Mouse (Mus musculus) spleen, adult 18-20 months (tissue): ENCODE measurements around the gene Sox30.
A peak's percentile ranks its signal among the peaks of the same experiment; 100 is the strongest.

ENCODE experiments used
- DNase-seq, 2 experiments: peaks; one replicate each; pipeline ENCODE4 v3.0.0; 2022; ENCODE audit warnings: mixed read lengths in 2 of 2

Gene Sox30

DNA sequence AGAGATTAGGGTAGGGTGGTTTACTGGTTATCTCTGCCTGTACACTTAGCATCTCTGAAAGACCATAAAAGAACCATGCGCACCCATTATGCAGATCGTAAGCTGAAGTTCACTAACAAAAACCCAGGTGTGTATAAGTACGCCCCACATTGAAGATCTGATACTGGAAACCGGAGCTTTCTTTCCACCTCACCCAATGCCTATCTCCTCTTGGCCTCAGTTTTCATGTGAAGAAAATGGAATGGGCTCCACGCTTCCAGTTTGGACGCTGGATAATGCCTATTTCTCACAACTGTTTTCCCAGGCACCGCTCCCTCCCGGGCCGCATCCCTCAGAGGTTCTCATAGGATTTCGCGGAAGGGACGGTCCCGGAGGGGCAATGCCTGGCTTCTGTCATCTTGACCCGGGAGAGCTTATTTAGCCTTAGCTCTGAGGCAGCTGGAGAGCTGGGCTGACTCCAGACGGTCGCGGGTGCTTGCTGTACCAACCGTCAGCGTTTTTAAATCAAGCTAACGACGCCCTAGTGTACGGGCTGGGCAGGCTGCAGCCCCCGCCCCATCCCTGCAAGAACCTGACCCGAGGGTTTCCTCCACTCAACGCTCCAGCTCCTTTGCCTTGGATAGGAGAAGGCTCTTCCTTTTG lies 76.8 kb downstream of the Sox30 start:
- DNase-seq, result peak in 1 of 2 experiments; percentile 15

DNA sequence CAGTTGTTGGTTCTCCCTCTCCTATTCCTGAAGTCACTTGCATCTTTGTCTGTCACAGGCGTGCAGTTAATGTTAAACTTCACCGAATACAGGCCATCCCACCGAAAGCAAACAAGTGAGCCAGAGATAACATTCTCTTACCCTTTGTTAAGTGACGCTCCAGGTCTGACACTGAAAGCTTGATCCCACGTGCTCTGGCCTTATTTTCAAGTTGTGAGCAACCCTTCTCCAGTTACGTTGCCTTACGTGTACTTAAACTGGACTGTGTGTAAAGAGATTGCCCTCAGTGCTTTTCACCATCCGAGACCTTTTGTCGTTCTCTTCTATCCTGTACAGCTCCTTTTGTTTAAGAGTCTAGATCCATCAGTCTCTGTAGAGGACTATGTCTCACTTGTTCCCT lies 77.9 kb downstream of the Sox30 start:
- no peak for DNase-seq

DNA sequence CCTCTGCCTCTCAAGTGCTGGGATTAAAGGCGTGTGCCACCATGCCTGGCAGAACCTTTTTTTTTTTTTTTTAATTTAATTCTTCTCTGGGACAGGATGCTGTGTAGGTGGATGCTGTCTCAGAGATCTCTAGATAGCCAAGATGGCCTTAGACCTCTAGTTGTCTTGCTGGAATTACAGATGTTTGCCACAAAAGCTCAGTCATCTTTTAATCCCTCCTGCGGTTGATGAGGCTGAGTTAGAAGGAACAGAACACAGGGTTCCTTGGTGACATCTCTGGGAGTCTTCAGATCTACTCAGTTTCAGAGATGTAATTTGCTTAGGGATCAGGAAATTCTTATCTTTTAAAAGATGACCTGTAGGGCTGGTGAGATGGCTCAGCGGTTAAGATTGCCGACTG lies 78.8 kb downstream of the Sox30 start:
- DNase-seq, result no peak

DNA sequence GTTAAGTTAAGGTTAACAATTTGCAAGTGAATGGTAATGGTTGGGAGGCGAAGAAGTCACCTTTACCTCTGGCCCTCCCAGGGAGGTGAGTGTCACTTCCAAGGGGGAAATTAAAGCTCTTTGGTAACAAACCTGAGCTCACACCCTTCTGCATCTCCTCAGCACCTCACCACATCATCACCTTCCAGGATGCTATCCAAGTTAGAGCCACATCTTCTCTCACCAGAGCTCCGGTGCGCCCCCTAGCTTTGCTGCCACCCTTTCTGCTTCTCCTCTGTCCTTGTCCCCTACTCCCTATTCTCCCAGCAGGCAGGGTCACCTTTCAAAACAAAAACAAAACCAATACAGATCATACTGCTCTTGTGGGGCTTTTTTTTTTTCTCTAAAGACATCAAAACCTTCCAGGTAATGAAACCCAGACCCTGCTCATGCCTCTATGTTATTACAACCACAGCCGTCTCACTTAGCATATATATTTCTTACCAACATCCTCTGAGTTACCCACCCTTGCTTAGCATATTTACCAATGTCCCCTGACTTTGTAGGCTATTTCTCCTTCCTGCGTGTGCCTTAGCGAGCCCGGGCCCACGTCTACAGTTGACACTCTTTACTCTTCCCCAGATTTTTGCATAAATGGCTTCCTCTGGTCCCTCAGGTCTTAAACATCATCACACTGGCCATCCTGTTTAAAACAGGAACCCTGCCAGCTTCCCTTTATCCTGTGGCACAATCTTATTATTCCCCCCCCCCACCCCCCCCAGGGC lies 80.0 kb downstream of the Sox30 start:
- DNase-seq, result peak in 1 of 2 experiments; percentile 65

DNA sequence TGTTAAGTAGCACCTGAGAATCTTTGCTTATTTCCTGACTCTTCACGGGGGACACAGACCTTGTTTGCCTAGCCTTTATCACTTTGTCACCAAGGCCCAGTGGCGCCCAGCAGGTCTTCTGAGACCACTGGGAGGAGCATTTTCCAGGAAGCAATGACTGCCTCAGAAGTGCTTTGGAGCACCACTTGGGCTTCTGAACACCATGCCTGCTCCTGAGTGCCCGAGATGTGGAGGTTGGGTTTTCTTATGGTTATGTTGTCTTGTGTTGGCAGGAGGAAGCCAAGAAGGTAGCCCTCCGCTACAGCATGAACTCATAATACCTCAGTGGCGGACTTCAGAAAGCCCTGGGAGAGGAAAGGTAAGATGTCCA lies 80.5 kb downstream of the Sox30 start:
- DNase-seq, result no peak

DNA sequence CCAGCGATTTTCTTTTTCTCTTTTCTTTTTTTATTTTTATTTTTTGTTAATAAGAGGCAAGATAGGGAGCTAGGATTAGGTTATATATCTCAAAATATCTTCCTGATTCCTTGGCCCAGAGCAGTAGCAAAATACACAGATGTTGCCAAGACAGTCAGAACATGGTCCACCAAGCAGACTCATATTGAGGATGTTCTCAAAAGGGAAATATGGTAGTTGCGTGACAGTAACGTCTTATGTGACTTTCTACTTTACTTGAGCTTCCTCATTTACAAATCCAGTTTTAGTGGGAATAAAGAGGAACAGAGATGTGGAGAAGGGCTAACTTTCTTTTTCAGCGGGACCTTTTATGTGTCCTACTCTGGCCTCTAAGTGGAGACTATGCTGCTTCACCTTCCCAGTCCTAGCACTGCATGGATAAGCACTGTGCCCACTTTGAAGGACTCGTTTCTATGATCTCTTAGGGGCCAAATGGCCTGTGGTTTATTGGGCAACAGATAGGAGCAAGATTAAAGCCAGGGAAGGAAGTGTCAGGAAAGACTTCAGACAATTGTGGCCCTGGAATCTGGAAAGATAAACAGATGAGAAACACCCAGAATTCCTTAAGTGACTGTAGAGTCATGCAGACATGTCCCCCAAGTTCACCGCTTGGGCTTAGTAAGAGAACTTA lies 81.8 kb downstream of the Sox30 start:
- no peak for DNase-seq

DNA sequence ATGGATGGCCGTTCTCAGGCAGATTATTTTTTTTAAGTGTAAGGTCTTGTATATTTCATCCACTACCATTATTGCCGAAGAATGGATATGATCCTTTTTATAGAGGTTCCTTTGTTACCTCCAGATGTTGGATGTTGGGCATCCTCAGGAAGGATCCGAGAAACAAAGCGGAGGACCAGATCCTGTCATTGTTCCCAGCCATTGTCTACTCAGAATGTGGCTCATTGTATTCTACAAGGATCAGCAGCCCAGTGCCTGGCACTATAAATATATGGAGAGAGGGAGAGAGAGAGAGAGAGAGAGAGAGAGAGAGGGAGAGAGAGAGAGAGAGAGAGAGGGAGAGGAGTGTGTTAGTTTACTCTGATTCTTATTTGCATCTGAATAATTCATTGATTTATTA lies 82.5 kb downstream of the Sox30 start:
- DNase-seq, result no peak

DNA sequence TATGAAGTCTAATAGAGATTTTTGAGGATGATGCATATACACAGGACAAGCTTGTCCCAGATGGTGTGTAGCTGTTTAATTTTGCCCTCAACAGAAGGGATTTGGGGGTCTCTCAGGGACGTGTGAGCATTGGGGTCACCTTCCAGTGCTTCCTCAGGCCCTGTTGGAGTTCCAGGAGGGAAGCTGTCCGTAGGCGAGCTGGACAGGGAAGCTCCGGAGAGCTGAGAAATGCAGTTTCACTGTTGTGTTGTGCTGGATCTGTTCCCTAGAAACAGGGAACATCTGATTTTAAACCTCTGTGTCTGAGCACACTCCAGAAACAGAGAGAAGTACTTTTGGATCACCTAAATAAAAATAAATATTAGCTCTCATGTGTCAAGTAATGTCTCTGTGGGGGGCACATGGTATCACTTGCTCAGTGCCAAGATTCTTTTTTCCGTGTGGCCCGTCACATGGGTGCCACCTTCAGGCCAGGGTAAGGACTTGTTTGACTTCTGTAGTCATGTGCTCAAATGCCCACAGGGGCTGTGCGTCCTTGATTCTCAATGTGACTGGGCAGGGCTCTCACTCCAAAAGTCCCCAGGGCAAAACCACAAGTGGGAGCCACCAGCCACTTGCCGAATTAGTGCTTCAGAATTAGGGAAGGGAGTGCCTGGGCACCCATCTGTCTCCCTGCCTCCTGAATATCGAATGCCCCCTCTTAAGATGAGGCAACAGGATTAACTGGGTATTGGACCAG lies 83.1 kb downstream of the Sox30 start:
- DNase-seq, result peak in 1 of 2 experiments; percentile 16

DNA sequence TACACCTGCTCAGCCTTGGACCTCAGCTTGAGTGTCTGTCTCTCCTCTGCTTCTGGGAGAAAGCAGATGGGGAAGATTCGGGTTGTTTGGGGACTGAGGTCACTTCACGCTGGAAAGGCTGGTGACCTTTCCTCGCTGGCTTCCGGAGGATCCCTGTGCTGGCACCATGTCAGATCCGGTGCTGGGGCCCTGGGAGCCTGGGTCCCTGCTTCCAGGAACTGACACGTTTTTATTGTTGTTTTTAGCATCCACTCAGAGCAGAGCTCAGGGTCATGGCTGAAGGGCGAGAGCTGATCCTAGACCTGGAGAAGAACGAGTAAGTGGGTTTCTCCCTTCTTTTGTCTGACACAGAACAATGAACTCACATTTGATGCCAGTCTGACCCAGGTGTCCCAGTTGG lies 84.7 kb downstream of the Sox30 start:
- DNase-seq, result no peak

DNA sequence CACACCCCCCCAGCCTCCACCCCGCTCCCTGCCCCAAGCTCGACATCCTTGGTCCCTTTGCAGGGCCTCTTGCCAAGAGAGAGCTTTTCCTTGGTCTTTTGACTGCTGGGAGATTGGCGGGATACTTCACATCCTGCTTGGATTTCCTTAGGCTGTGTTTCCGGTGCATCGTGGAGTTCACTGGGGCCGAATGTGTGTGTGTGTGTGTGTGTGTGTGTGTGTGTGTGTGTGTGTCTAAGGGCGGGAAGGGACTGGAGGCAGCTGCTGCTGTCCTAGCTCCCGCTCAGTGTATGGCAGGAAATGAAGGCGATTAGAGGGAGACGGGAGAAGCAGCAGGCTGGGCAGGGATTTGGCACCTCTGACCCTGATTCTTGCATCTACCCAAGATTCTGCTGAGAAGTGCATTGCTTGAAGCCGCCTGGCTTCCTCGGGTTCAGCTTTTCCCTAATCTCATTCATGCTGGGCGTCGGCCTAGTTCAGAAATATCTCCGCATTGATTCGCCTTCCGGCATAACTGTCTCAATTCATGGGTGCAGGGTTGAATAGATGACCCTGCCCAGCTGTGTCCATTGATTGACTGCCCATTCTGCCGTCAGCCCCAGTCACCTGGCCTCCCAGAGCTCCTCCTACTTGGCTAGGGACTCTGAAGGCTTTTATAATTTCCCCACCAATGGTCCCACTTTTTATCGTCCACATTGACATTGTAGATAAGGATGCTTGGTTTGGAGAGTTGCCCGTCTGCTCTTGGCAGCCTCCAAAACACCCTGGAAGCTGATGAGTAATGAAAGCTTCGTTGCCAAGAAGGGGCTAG lies 85.3 kb downstream of the Sox30 start:
- DNase-seq, result no peak
